Mouse (Mus musculus) megakaryocyte, adult 5-6 weeks (primary cell): Measurements from ENCODE around the gene Cox4i1. TPM values are rescaled to one million over a fixed set of nuclear protein-coding genes. Genes with fewer than 3 reads are reported as not detected.

Source experiments
- total RNA-seq, 2 experiments: library from RNA; stranded (forward) in 1 of 2; stranded (reverse) in 1 of 2; fragments of 153-499, 151-499 nt in 1 of 2; fragments of 221-1000, 200-1000 nt in 1 of 2; gene quantifications; 2 replicates each; pipeline versions ENCODE4 v1.2.3 to v1.2.4; 2015 to 2017

The Cox4i1 gene
- total RNA-seq, 2 experiments from 2014 or later, result 480 to 776 TPM

Other genes with a start within 250 kb of the Cox4i1 start
- 28.3 and 31.8 TPM in 2 replicates for gene Gins2, start 78.9 kb upstream of the Cox4i1 start, total RNA-seq (2015)
- 23.2 and 28.9 TPM in 2 replicates for gene Gins2, start 78.9 kb upstream of the Cox4i1 start, total RNA-seq (2017)
- 0.18 TPM in 1 of 2 replicates, not detected in the other for gene 1190005I06Rik, start 20.6 kb upstream of the Cox4i1 start, total RNA-seq (2015)
- not detected in 2 replicates for gene 1190005I06Rik, start 20.6 kb upstream of the Cox4i1 start, total RNA-seq (2017)
- not detected in 2 replicates for gene Gm27021, start 143 bp upstream of the Cox4i1 start, total RNA-seq (2015)
- 0.29 TPM in 1 of 2 replicates, not detected in the other for gene Gm27021, start 143 bp upstream of the Cox4i1 start, total RNA-seq (2017)
- gene Emc8, start 351 bp downstream of the Cox4i1 start, total RNA-seq (2015), result 46.7 and 48.7 TPM in 2 replicates
- gene Emc8, start 351 bp downstream of the Cox4i1 start, total RNA-seq (2017), result 41.6 and 51.3 TPM in 2 replicates
- 167 and 175 TPM in 2 replicates for gene Irf8, start 68.1 kb downstream of the Cox4i1 start, total RNA-seq (2015)
- gene Irf8, start 68.1 kb downstream of the Cox4i1 start, total RNA-seq (2017), result 282 and 289 TPM in 2 replicates